Comparison of ENCODE assay signal across 10 mouse cellular contexts in genomic region chr3:89911207-89911606, GRCm38 (mm10). TPM values are rescaled to one million over a fixed set of nuclear protein-coding genes. Genes with fewer than 3 reads are reported as not detected.
DNase-seq lines count a peak whose midpoint lies in the region; ATAC-seq and TF ChIP-seq lines count a peak whose summit lies in the region.
"Had no signal": no experiment of that assay in that cellular context is flagged by ENCODE, and none has a peak within 500 bp of the region (broad histone marks: within the 10 kb centered on the region; RNA-seq: fewer than 3 reads in every experiment).

No protein-coding gene starts in this region.

- TF ChIP-seq EP300 in CH12.LX (IDR thresholded peaks at IDR 0.05; ENCODE audit: low read length): peak; percentile 98

- dilution Hi-C loops in CH12.LX (cut with MboI; ENCODE audit: extremely low pct_ligation_motif_present, extremely low pct_unique_long_range_greater_than_20kb, low sequenced_read_pairs): no loop called here

- peaks cover 48% of the 10 kb centered on the region for H3K27me3 ChIP-seq in kidney, embryonic 15.5 days
- peaks cover 28% of the 10 kb centered on the region for H3K27me3 ChIP-seq in CH12.LX (replicated peaks)
- H3K27me3 ChIP-seq in midbrain, embryonic 15.5 days (replicated peaks): peaks cover 34% of the 10 kb centered on the region

- TF ChIP-seq CTCF in CH12.LX (conservative IDR thresholded peaks at IDR 0.05 in 1 of 2, IDR thresholded peaks at IDR 0.05 in 1 of 2; ENCODE audit: low read depth in 2 of 2, low read length in 2 of 2): no peak

- no peaks in the 10 kb centered on the region for H3K36me3 ChIP-seq in kidney, embryonic 15.5 days
- no peaks in the 10 kb centered on the region for H3K36me3 ChIP-seq in CH12.LX (replicated peaks in 1 of 2; ENCODE audit: control insufficient read depth in 1 of 2, insufficient read depth in 1 of 2, low read length in 1 of 2)
- no peaks in the 10 kb centered on the region for H3K36me3 ChIP-seq in midbrain, embryonic 15.5 days (replicated peaks)
- H3K36me3 ChIP-seq: lung, embryonic 15.5 days had no signal

- WGBS in kidney, embryonic 15.5 days: 83% methylated on average over 3 of the region's 3 CpGs
- WGBS in midbrain, embryonic 15.5 days: 91% methylated on average over 3 of the region's 3 CpGs

- no peaks in the 10 kb centered on the region; the same call in 1 of the 2 replicates for H3K79me2 ChIP-seq in CH12.LX (replicated peaks; ENCODE audit: control insufficient read depth, extremely low read depth, insufficient read depth, poor library complexity, severe bottlenecking)

- in situ Hi-C loops in CH12.LX (cut with MboI; ENCODE audit: low pct_ligation_motif_present, low pct_unique_long_range_greater_than_20kb, low sequenced_read_pairs): loop anchor here (5.0 kb wide), 1 partner anchor 39 kb away; no protein-coding TSS in a partner anchor

- peak; percentile 2 for TF ChIP-seq RAD21 in CH12.LX (IDR thresholded peaks at IDR 0.05; ENCODE audit: low read depth, low read length)

- H3K9ac ChIP-seq in kidney, embryonic 15.5 days: no peak overlapping the region
- H3K9ac ChIP-seq in CH12.LX (ENCODE audit: insufficient read depth, low read depth): peak overlapping the region; percentile 55
- H3K9ac ChIP-seq in midbrain, embryonic 15.5 days: no peak overlapping the region
- H3K9ac ChIP-seq: lung, embryonic 15.5 days had no signal

- H3K4me3 ChIP-seq in kidney, embryonic 15.5 days (replicated peaks): no peak overlapping the region
- peak overlapping the region in 1 of 3 experiments; percentile 15 for H3K4me3 ChIP-seq in CH12.LX (replicated peaks in 1 of 3; ENCODE audit: low read depth in 2 of 3, low read length in 2 of 3, poor library complexity in 1 of 3)
- H3K4me3 ChIP-seq in midbrain, embryonic 15.5 days: no peak overlapping the region
- H3K4me3 ChIP-seq: lung, embryonic 15.5 days had no signal

- no peaks in the 10 kb centered on the region for H3K9me3 ChIP-seq in kidney, embryonic 15.5 days (replicated peaks)
- peaks cover 2% of the 10 kb centered on the region for H3K9me3 ChIP-seq in CH12.LX (replicated peaks; ENCODE audit: low read length)
- no peaks in the 10 kb centered on the region for H3K9me3 ChIP-seq in midbrain, embryonic 15.5 days
- H3K9me3 ChIP-seq: lung, embryonic 15.5 days had no signal

- no peak overlapping the region for H3K4me2 ChIP-seq in kidney, embryonic 15.5 days
- H3K4me2 ChIP-seq in CH12.LX (ENCODE audit: insufficient read depth, low read depth, poor library complexity, severe bottlenecking): peak overlapping the region; percentile 59
- no peak overlapping the region for H3K4me2 ChIP-seq in midbrain, embryonic 15.5 days

- peaks cover 21% of the 10 kb centered on the region for H3K4me1 ChIP-seq in kidney, embryonic 15.5 days
- H3K4me1 ChIP-seq in CH12.LX (ENCODE audit: control insufficient read depth in 1 of 2, insufficient read depth in 2 of 2): peaks cover 31 to 69% of the 10 kb centered on the region in 2 experiments
- peaks cover 15% of the 10 kb centered on the region for H3K4me1 ChIP-seq in midbrain, embryonic 15.5 days

- no peak overlapping the region for H3K27ac ChIP-seq in kidney, embryonic 15.5 days
- H3K27ac ChIP-seq in CH12.LX (ENCODE audit: insufficient read depth, low read depth): peak overlapping the region; percentile 92
- no peak overlapping the region for H3K27ac ChIP-seq in midbrain, embryonic 15.5 days
- H3K27ac ChIP-seq: lung, embryonic 15.5 days had no signal

- no peak; the same call in 1 of the 2 replicates for TF ChIP-seq POLR2A in CH12.LX (IDR thresholded peaks at IDR 0.05; ENCODE audit: low read depth, low read length)

- DNase-seq in kidney, adult 18-20 months: peak; percentile 10
- DNase-seq in CH12.LX (ENCODE audit: extremely low read depth): peak; percentile 87
- DNase-seq in naive thymus-derived CD4-positive, alpha-beta T cell, adult 2 months (ENCODE audit: low read depth): peak; percentile 65
- DNase-seq in cerebellum, postnatal 36 days: no peak
- no peak for DNase-seq in ovary, adult 18-20 months (ENCODE audit: low spot score)

- ATAC-seq in kidney, embryonic 15.5 days (replicated peaks; ENCODE audit: low FRiP score): no peak
- ATAC-seq in inflammation-experienced regulatory T-cells, adult 6 months: peak; percentile 32
- no peak for ATAC-seq in midbrain, embryonic 15.5 days (replicated peaks)
- ATAC-seq: hindbrain, embryonic 16.5 days had no signal

TF ChIP-seq in CH12.LX, 34 proteins besides CTCF, POLR2A, EP300 and RAD21:
- TF ChIP-seq JUND (conservative IDR thresholded peaks at IDR 0.05; ENCODE audit: low read depth, low read length) (peak; percentile 49; the same call in 1 of the 2 replicates), KAT2A (IDR thresholded peaks at IDR 0.05; ENCODE audit: insufficient replicate concordance, low read length) (no peak), MAZ (IDR thresholded peaks at IDR 0.05; ENCODE audit: low read depth, low read length) (peak; percentile 86), USF1 (IDR thresholded peaks at IDR 0.05; ENCODE audit: low read depth, low read length) (no peak), USF2 (conservative IDR thresholded peaks at IDR 0.05; ENCODE audit: low read depth, low read length) (no peak), ETS1 (conservative IDR thresholded peaks at IDR 0.05; ENCODE audit: low read depth, low read length) (peak; percentile 85), MEF2A (IDR thresholded peaks at IDR 0.05; ENCODE audit: borderline replicate concordance, low read depth, low read length) (peak; percentile 88), E2F4 (IDR thresholded peaks at IDR 0.05; ENCODE audit: insufficient replicate concordance, low read depth, low read length) (no peak), CHD1 (IDR thresholded peaks at IDR 0.05; ENCODE audit: low read depth, low read length) (no peak), CHD2 (IDR thresholded peaks at IDR 0.05; ENCODE audit: low read length) (peak; percentile 82), MYC (IDR thresholded peaks at IDR 0.05; ENCODE audit: low read depth, low read length) (no peak), TBP (conservative IDR thresholded peaks at IDR 0.05; ENCODE audit: low read depth, low read length) (peak; percentile 34; the same call in 1 of the 2 replicates), SIN3A (IDR thresholded peaks at IDR 0.05; ENCODE audit: low read length) (0 out of 2 replicates have a peak, but pooled peaks have one; percentile 38), ZKSCAN1 (IDR thresholded peaks at IDR 0.05; ENCODE audit: borderline replicate concordance, low read depth, low read length) (no peak), MXI1 (IDR thresholded peaks at IDR 0.05; ENCODE audit: low read depth, low read length) (no peak), NELFE (IDR thresholded peaks at IDR 0.05; ENCODE audit: low read depth, low read length) (no peak; the same call in 1 of the 2 replicates), JUN (IDR thresholded peaks at IDR 0.05; ENCODE audit: insufficient read depth, low read depth, low read length) (0 out of 2 replicates have a peak, but pooled peaks have one; percentile 17), MAFK (IDR thresholded peaks at IDR 0.05; ENCODE audit: insufficient replicate concordance, low read length) (0 out of 2 replicates have a peak, but pooled peaks have one; percentile 51), ZMIZ1 (IDR thresholded peaks at IDR 0.05; ENCODE audit: low read depth, low read length) (no peak), HCFC1 (IDR thresholded peaks at IDR 0.05; ENCODE audit: low read depth, low read length) (peak; percentile 31; the same call in 1 of the 2 replicates), BHLHE40 (IDR thresholded peaks at IDR 0.05; ENCODE audit: low read depth, low read length) (peak; percentile 85), UBTF (IDR thresholded peaks at IDR 0.05; ENCODE audit: low read depth, low read length) (no peak), IRF4 (IDR thresholded peaks at IDR 0.05; ENCODE audit: low read depth, low read length) (peak; percentile 100), PAX5 (IDR thresholded peaks at IDR 0.05; ENCODE audit: low read length) (no peak), ZNF384 (IDR thresholded peaks at IDR 0.05; ENCODE audit: low read depth, low read length) (peak; percentile 51), TCF12 (IDR thresholded peaks at IDR 0.05; ENCODE audit: low read depth, low read length) (peak; percentile 94), MAX (IDR thresholded peaks at IDR 0.05; ENCODE audit: low read length) (no peak), RCOR1 (conservative IDR thresholded peaks at IDR 0.05; ENCODE audit: low read depth, low read length) (peak; percentile 93), SMC3 (IDR thresholded peaks at IDR 0.05; ENCODE audit: low read depth, low read length) (peak; percentile 30), ELF1 (IDR thresholded peaks at IDR 0.05; ENCODE audit: low read depth, low read length) (peak; percentile 83), ZC3H11A (IDR thresholded peaks at IDR 0.05; ENCODE audit: low read depth, low read length) (0 out of 2 replicates have a peak, but pooled peaks have one; percentile 1), NRF1 (IDR thresholded peaks at IDR 0.05; ENCODE audit: low read depth, low read length) (no peak), GABPA (IDR thresholded peaks at IDR 0.05; ENCODE audit: insufficient replicate concordance, low read depth, low read length) (no peak), POLR2AphosphoS2 (IDR thresholded peaks at IDR 0.05; ENCODE audit: low read depth, low read length) (no peak)

RNA-seq across cellular contexts. Expression of gene Il6ra, which starts 1.8 kb away (rescaled TPM):
- 0.87 and 1.1 TPM in 2 replicates for polyA plus RNA-seq in kidney, embryonic 15.5 days (2015; fragmentation: Nextera tagmentation; extraction: Ambion mirVana)
- total RNA-seq in CH12.LX (2012; rRNA removed) (1.4 and 2.2 TPM in 2 replicates), CH12.LX (2014; rRNA removed) (1.4 and 1.6 TPM in 2 replicates)
- polyA plus RNA-seq in CH12.LX (2012; ENCODE audit: insufficient read length, low read depth): 4.4 and 4.8 TPM in 2 replicates
- 10 to 100 TPM in 2 of 3 experiments, 1 to 10 TPM in 1; 4.6 to 23.5 (median 19.0) TPM for polyA plus RNA-seq in inflammation-experienced regulatory T-cells, adult 6 months (2017; shearing (Covaris generic))
- polyA plus RNA-seq in midbrain, embryonic 15.5 days (2015; fragmentation: Nextera tagmentation; extraction: Ambion mirVana): 1.1 and 1.2 TPM in 2 replicates

RNA-seq across cellular contexts. Expression of gene Atp8b2, which starts 52.1 kb away (rescaled TPM):
- 11.9 and 13.2 TPM in 2 replicates for polyA plus RNA-seq in kidney, embryonic 15.5 days (2015; fragmentation: Nextera tagmentation; extraction: Ambion mirVana)
- 35.8 and 51.8 TPM in 2 replicates for total RNA-seq in CH12.LX (2012; rRNA removed)
- 33.2 and 34.2 TPM in 2 replicates for total RNA-seq in CH12.LX (2014; rRNA removed)
- polyA plus RNA-seq in CH12.LX (2012; ENCODE audit: insufficient read length, low read depth): 31.3 and 44.4 TPM in 2 replicates
- 10 to 100 TPM; 21.8 to 24.1 (median 22.9) TPM for polyA plus RNA-seq in inflammation-experienced regulatory T-cells, adult 6 months (2017; shearing (Covaris generic))
- 12.8 and 13.6 TPM in 2 replicates for polyA plus RNA-seq in midbrain, embryonic 15.5 days (2015; fragmentation: Nextera tagmentation; extraction: Ambion mirVana)

Comparison
In these comparisons a context has a peak if more than half of its experiments do, and no peak if none do; other contexts are left out.
1. DNase-seq: peak in kidney, adult 18-20 months (single experiment), CH12.LX (single experiment) and naive thymus-derived CD4-positive, alpha-beta T cell, adult 2 months (single experiment); none in cerebellum, postnatal 36 days (0 of 2) and ovary, adult 18-20 months (single experiment).